23 mouse cellular contexts compared by ENCODE assay signal in genomic region chr3:52632635-52633034, GRCm38 (mm10).
A peak's percentile ranks its signal among the peaks of the same experiment; 100 is the strongest.
DNase-seq lines count a peak whose midpoint lies in the region; ATAC-seq and TF ChIP-seq lines count a peak whose summit lies in the region.
"Had no signal": no experiment of that assay in that cellular context is flagged by ENCODE, and none has a peak within 500 bp of the region (broad histone marks: within the 10 kb centered on the region; RNA-seq: fewer than 3 reads in every experiment).

No protein-coding gene starts in this region.

- WGBS in heart, embryonic 13.5 days = 67% methylated on average over 2 of the region's 2 CpGs
- WGBS in heart, embryonic 11.5 days (ENCODE audit: insufficient replicate concordance) = 68% methylated on average over 2 of the region's 2 CpGs
- 81% methylated on average over 2 of the region's 2 CpGs for WGBS in kidney, postnatal 0 days
- WGBS in lung, adult 2 months = 53% methylated on average over 2 of the region's 2 CpGs
- WGBS in forebrain, embryonic 11.5 days = 83% methylated on average over 2 of the region's 2 CpGs

- ATAC-seq in heart, embryonic 13.5 days (ENCODE audit: extremely low read depth, insufficient number of reproducible peaks, low FRiP score, low TSS enrichment) = no peak
- ATAC-seq in heart, embryonic 11.5 days (replicated peaks; ENCODE audit: insufficient number of reproducible peaks, low FRiP score, low TSS enrichment) = no peak
- ATAC-seq in kidney, postnatal 0 days (replicated peaks; ENCODE audit: low FRiP score, low read depth) = no peak
- ATAC-seq in forebrain, embryonic 11.5 days (replicated peaks; ENCODE audit: low FRiP score) = no peak
- ATAC-seq: activated CD4-positive, CD25-positive, alpha-beta regulatory T cell, adult 4 months; forebrain, embryonic 13.5 days; forebrain, postnatal 0 days; hindbrain, postnatal 0 days; Patski had no signal

- no peaks in the 10 kb centered on the region; the same call in 1 of the 2 replicates for H3K27me3 ChIP-seq in heart, embryonic 13.5 days (replicated peaks)
- no peaks in the 10 kb centered on the region; the same call in 1 of the 2 replicates for H3K27me3 ChIP-seq in heart, embryonic 11.5 days (ENCODE audit: control insufficient read depth, insufficient read depth, low read length)
- H3K27me3 ChIP-seq in kidney, postnatal 0 days (ENCODE audit: insufficient read depth, low read length) = no peaks in the 10 kb centered on the region
- no peaks in the 10 kb centered on the region for H3K27me3 ChIP-seq in forebrain, embryonic 11.5 days (ENCODE audit: control insufficient read depth, insufficient read depth, low read length)
- H3K27me3 ChIP-seq: CH12.LX, Patski had no signal

- no peaks in the 10 kb centered on the region for H3K36me3 ChIP-seq in heart, embryonic 13.5 days
- H3K36me3 ChIP-seq in heart, embryonic 11.5 days (ENCODE audit: control insufficient read depth, insufficient read depth, low read length) = no peaks in the 10 kb centered on the region
- H3K36me3 ChIP-seq in kidney, postnatal 0 days (ENCODE audit: insufficient read depth, low read length) = no peaks in the 10 kb centered on the region
- H3K36me3 ChIP-seq in forebrain, embryonic 11.5 days (ENCODE audit: control insufficient read depth, insufficient read depth, low read length) = no peaks in the 10 kb centered on the region
- H3K36me3 ChIP-seq: embryonic facial prominence, embryonic 13.5 days; hindbrain, embryonic 13.5 days had no signal

- H3K4me1 ChIP-seq in heart, embryonic 13.5 days = peaks cover 9% of the 10 kb centered on the region
- peaks cover 4% of the 10 kb centered on the region; the same call in 1 of the 2 replicates for H3K4me1 ChIP-seq in heart, embryonic 11.5 days (ENCODE audit: control insufficient read depth, insufficient read depth, low read length)
- no peaks in the 10 kb centered on the region for H3K4me1 ChIP-seq in kidney, postnatal 0 days (replicated peaks; ENCODE audit: insufficient read depth, low read length)
- peaks cover 12% of the 10 kb centered on the region for H3K4me1 ChIP-seq in lung, adult 2 months (ENCODE audit: control insufficient read depth, insufficient read depth, low read length)
- no peaks in the 10 kb centered on the region for H3K4me1 ChIP-seq in forebrain, embryonic 11.5 days (replicated peaks; ENCODE audit: control insufficient read depth, insufficient read depth, low read length)

- H3K4me2 ChIP-seq in heart, embryonic 13.5 days = no peak overlapping the region
- H3K4me2 ChIP-seq in heart, embryonic 11.5 days = no peak overlapping the region
- H3K4me2 ChIP-seq in kidney, postnatal 0 days (ENCODE audit: low read length) = no peak overlapping the region
- H3K4me2 ChIP-seq in forebrain, embryonic 11.5 days (ENCODE audit: low read depth, low read length, severe bottlenecking) = no peak overlapping the region
- H3K4me2 ChIP-seq: embryonic facial prominence, embryonic 13.5 days; forebrain, embryonic 13.5 days; hindbrain, embryonic 13.5 days had no signal

- no peaks in the 10 kb centered on the region for H3K9me3 ChIP-seq in heart, embryonic 13.5 days
- H3K9me3 ChIP-seq in heart, embryonic 11.5 days (replicated peaks; ENCODE audit: control insufficient read depth, low read length) = no peaks in the 10 kb centered on the region
- H3K9me3 ChIP-seq in kidney, postnatal 0 days (replicated peaks; ENCODE audit: low read length) = no peaks in the 10 kb centered on the region
- no peaks in the 10 kb centered on the region for H3K9me3 ChIP-seq in forebrain, embryonic 11.5 days (ENCODE audit: control insufficient read depth, low read length)
- H3K9me3 ChIP-seq: embryonic facial prominence, embryonic 13.5 days; forebrain, embryonic 13.5 days; hindbrain, embryonic 13.5 days had no signal

- 0 out of 2 replicates have a peak overlapping the region, but pooled peaks have one; percentile 36 for H3K27ac ChIP-seq in heart, embryonic 13.5 days (replicated peaks)
- no peak overlapping the region for H3K27ac ChIP-seq in heart, embryonic 11.5 days (ENCODE audit: low read depth, low read length)
- no peak overlapping the region for H3K27ac ChIP-seq in kidney, postnatal 0 days
- H3K27ac ChIP-seq in forebrain, embryonic 11.5 days (ENCODE audit: low read depth, low read length) = no peak overlapping the region
- H3K27ac ChIP-seq: embryonic facial prominence, embryonic 13.5 days; forebrain, embryonic 13.5 days; hindbrain, embryonic 13.5 days; hindbrain, postnatal 0 days had no signal

- DNase-seq in kidney, postnatal 0 days (ENCODE audit: low spot score) = no peak
- no peak for DNase-seq in kidney, adult 9 months
- peak; percentile 29 for DNase-seq in lung, postnatal 10 days
- DNase-seq in lung, adult 2 months = no peak
- DNase-seq in lung, postnatal 36 days = peak; percentile 44
- no peak for DNase-seq in forebrain, embryonic 11.5 days (ENCODE audit: low spot score)
- DNase-seq: adrenal gland, postnatal 14 days; cerebellum, adult 11-12 months; cerebellum, adult 9-11 months; cerebellum, postnatal 36 days; forebrain, postnatal 0 days; gastrocnemius, postnatal 25 days; heart, adult 11 months; heart, postnatal 14 days had no signal

- no peak overlapping the region for H3K4me3 ChIP-seq in heart, embryonic 13.5 days
- H3K4me3 ChIP-seq in heart, embryonic 11.5 days (ENCODE audit: low read depth, low read length) = no peak overlapping the region
- no peak overlapping the region for H3K4me3 ChIP-seq in kidney, postnatal 0 days (replicated peaks; ENCODE audit: low read depth, low read length)
- H3K4me3 ChIP-seq in lung, adult 2 months (replicated peaks; ENCODE audit: extremely low read depth, low read depth, low read length) = no peak overlapping the region
- no peak overlapping the region for H3K4me3 ChIP-seq in forebrain, embryonic 11.5 days (ENCODE audit: low read depth, low read length)
- H3K4me3 ChIP-seq: embryonic facial prominence, embryonic 13.5 days; forebrain, embryonic 13.5 days; hindbrain, embryonic 13.5 days had no signal

- TF ChIP-seq CTCF in kidney, postnatal 0 days (IDR thresholded peaks at IDR 0.05; ENCODE audit: low read depth) = peak; percentile 39
- no peak for TF ChIP-seq CTCF in lung, adult 2 months (IDR thresholded peaks at IDR 0.05; ENCODE audit: insufficient read depth, low read length)

- TF ChIP-seq POLR2A in lung, adult 2 months (IDR thresholded peaks at IDR 0.05; ENCODE audit: borderline replicate concordance, extremely low read depth, low read depth, low read length) = no peak

- no peak overlapping the region for H3K9ac ChIP-seq in heart, embryonic 13.5 days
- H3K9ac ChIP-seq in heart, embryonic 11.5 days (ENCODE audit: low read depth, low read length) = no peak overlapping the region
- no peak overlapping the region for H3K9ac ChIP-seq in kidney, postnatal 0 days (ENCODE audit: low read depth, low read length)
- no peak overlapping the region for H3K9ac ChIP-seq in forebrain, embryonic 11.5 days (ENCODE audit: low read length)
- H3K9ac ChIP-seq: embryonic facial prominence, embryonic 13.5 days; forebrain, embryonic 13.5 days; forebrain, postnatal 0 days; hindbrain, embryonic 13.5 days had no signal

Comparison
In these comparisons a context has a peak if more than half of its experiments do, and no peak if none do; other contexts are left out.
1. DNase-seq: peak in lung, postnatal 10 days (single experiment) and lung, postnatal 36 days (single experiment); none in kidney, postnatal 0 days (single experiment), kidney, adult 9 months (single experiment), lung, adult 2 months (single experiment) and forebrain, embryonic 11.5 days (single experiment).